Mouse (Mus musculus): ENCODE results near the gene Etl4. TPM values are rescaled to one million over a fixed set of nuclear protein-coding genes. Genes with fewer than 3 reads are reported as not detected.

Etl4 gene
- polyA plus RNA-seq, 1 experiment from 2014 or later: 10.8 TPM

DNA sequence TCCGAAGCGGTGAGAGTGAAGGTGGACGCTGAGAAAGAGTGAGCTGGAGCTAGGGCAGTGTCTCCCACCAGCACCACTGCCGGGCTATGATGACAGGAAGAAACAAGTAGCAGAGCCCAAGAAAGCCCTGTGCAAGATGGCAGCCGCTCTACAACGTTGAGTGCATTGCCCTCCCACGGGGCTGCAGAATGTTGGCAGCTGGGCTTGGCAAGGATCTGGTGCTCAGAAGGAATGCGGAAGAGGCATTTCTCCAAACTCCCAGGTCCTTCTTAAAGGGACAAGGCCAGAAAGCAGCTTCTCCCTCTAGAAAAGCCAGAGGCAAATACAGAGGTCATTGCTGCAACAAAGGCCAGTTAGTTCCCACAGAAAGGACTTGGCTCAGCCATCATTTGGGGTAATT lies 901.9 kb downstream of the Etl4 start:
- Histone ChIP-seq H3K4me3 (ENCODE audit: low read length) (no peak overlapping the region), H3K4me2 (ENCODE audit: low read depth, low read length) (no peak overlapping the region), H3K9ac (ENCODE audit: low read length) (no peak overlapping the region), H3K27ac (ENCODE audit: low read length) (no peak overlapping the region), H3K27me3 (ENCODE audit: control insufficient read depth, insufficient read depth, low read length) (no peaks in the 10 kb centered on the region), H3K4me1 (ENCODE audit: control insufficient read depth, insufficient read depth, low read length) (no peaks in the 10 kb centered on the region), H3K36me3 (ENCODE audit: control insufficient read depth, insufficient read depth) (peaks cover 5% of the 10 kb centered on the region; the same call in 1 of the 2 replicates), H3K9me3 (replicated peaks; ENCODE audit: control insufficient read depth, low read length) (no peaks in the 10 kb centered on the region)
- no peak for ATAC-seq (replicated peaks; ENCODE audit: extremely low read depth, insufficient read depth, low FRiP score)
- 65% methylated on average over 8 of the region's 8 CpGs for WGBS

DNA sequence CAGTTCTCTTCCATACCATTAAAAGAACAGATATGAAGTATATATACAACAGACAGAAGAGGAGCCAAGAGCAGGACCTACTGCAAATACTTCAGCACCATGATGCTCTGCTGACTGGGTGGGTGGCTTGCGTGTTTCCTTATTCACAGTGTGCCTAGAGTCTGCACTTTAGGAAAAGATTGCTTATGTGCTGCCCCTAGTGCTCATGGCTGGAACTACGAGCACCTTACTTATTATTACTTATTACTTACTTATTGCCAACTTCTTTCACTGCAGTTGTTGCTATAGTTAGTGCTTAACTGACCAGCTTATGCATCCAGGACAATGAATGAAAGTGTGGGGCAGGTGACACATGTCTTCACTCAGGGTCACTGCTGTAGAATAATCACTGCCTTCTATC lies 904.4 kb downstream of the Etl4 start:
- H3K4me2 ChIP-seq (ENCODE audit: low read depth, low read length): no peak overlapping the region
- no peak overlapping the region for H3K9ac ChIP-seq (ENCODE audit: low read length)
- no peaks in the 10 kb centered on the region for H3K9me3 ChIP-seq (replicated peaks; ENCODE audit: control insufficient read depth, low read length)
- no peak overlapping the region for H3K4me3 ChIP-seq (ENCODE audit: low read length)
- no peaks in the 10 kb centered on the region for H3K36me3 ChIP-seq (ENCODE audit: control insufficient read depth, insufficient read depth)
- H3K27ac ChIP-seq (ENCODE audit: low read length): no peak overlapping the region
- H3K4me1 ChIP-seq (ENCODE audit: control insufficient read depth, insufficient read depth, low read length): no peaks in the 10 kb centered on the region
- ATAC-seq (replicated peaks; ENCODE audit: extremely low read depth, insufficient read depth, low FRiP score): no peak
- 95% methylated on average over 2 of the region's 2 CpGs for WGBS
- H3K27me3 ChIP-seq (ENCODE audit: control insufficient read depth, insufficient read depth, low read length): no peaks in the 10 kb centered on the region

DNA sequence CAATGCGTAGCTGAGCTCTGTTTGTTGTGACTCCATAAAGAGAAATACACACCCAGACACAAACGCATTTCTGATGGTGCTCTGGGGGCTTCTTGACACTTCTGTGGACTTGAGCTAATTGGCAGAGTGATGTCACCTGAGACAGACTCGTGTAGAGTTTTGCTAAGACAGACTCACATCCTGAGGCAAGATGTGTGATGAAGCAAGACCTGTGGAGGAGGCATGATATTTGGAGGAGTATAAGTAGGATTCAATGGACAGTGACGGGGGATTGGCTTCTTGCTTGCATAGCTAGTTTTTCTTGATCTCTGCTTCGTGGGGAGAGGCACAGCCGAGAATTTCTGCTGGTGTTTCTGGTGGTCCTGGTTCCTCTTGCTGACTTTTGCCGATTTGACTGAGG lies 908.6 kb downstream of the Etl4 start:
- H3K4me2 ChIP-seq (ENCODE audit: low read depth, low read length): no peak overlapping the region
- no peaks in the 10 kb centered on the region for H3K9me3 ChIP-seq (replicated peaks; ENCODE audit: control insufficient read depth, low read length)
- H3K9ac ChIP-seq (ENCODE audit: low read length): no peak overlapping the region
- no peaks in the 10 kb centered on the region for H3K27me3 ChIP-seq (ENCODE audit: control insufficient read depth, insufficient read depth, low read length)
- H3K36me3 ChIP-seq (ENCODE audit: control insufficient read depth, insufficient read depth): no peaks in the 10 kb centered on the region
- ATAC-seq (replicated peaks; ENCODE audit: extremely low read depth, insufficient read depth, low FRiP score): no peak
- no peaks in the 10 kb centered on the region for H3K4me1 ChIP-seq (ENCODE audit: control insufficient read depth, insufficient read depth, low read length)
- no peak overlapping the region for H3K27ac ChIP-seq (ENCODE audit: low read length)
- 76% methylated on average over 7 of the region's 7 CpGs for WGBS
- H3K4me3 ChIP-seq (ENCODE audit: low read length): no peak overlapping the region

GRCm38 (mm10) chr2:20826258-20826657 lies 916.7 kb downstream of the Etl4 start:
- no peak overlapping the region for H3K9ac ChIP-seq (ENCODE audit: low read length)
- no peaks in the 10 kb centered on the region for H3K36me3 ChIP-seq (ENCODE audit: control insufficient read depth, insufficient read depth)
- no peak overlapping the region for H3K27ac ChIP-seq (ENCODE audit: low read length)
- H3K4me2 ChIP-seq (ENCODE audit: low read depth, low read length): no peak overlapping the region
- no peak for ATAC-seq (replicated peaks; ENCODE audit: extremely low read depth, insufficient read depth, low FRiP score)
- H3K9me3 ChIP-seq (replicated peaks; ENCODE audit: control insufficient read depth, low read length): no peaks in the 10 kb centered on the region
- H3K4me3 ChIP-seq (ENCODE audit: low read length): no peak overlapping the region
- no peaks in the 10 kb centered on the region for H3K4me1 ChIP-seq (ENCODE audit: control insufficient read depth, insufficient read depth, low read length)
- H3K27me3 ChIP-seq (ENCODE audit: control insufficient read depth, insufficient read depth, low read length): no peaks in the 10 kb centered on the region

- H3K4me3 ChIP-seq (ENCODE audit: low read length): no peak overlapping the region
- H3K36me3 ChIP-seq (ENCODE audit: control insufficient read depth, insufficient read depth): no peaks in the 10 kb centered on the region
- no peak overlapping the region for H3K27ac ChIP-seq (ENCODE audit: low read length)
- 70% methylated on average over 3 of the region's 3 CpGs for WGBS
- no peaks in the 10 kb centered on the region for H3K9me3 ChIP-seq (replicated peaks; ENCODE audit: control insufficient read depth, low read length)
- no peak overlapping the region for H3K4me2 ChIP-seq (ENCODE audit: low read depth, low read length)
- no peak for ATAC-seq (replicated peaks; ENCODE audit: extremely low read depth, insufficient read depth, low FRiP score)
- no peak overlapping the region for H3K9ac ChIP-seq (ENCODE audit: low read length)
- H3K27me3 ChIP-seq (ENCODE audit: control insufficient read depth, insufficient read depth, low read length): no peaks in the 10 kb centered on the region
- no peaks in the 10 kb centered on the region for H3K4me1 ChIP-seq (ENCODE audit: control insufficient read depth, insufficient read depth, low read length)
These were observed 921.3 kb downstream of the Etl4 start for GRCm38 (mm10) chr2:20830882-20831281.

DNA sequence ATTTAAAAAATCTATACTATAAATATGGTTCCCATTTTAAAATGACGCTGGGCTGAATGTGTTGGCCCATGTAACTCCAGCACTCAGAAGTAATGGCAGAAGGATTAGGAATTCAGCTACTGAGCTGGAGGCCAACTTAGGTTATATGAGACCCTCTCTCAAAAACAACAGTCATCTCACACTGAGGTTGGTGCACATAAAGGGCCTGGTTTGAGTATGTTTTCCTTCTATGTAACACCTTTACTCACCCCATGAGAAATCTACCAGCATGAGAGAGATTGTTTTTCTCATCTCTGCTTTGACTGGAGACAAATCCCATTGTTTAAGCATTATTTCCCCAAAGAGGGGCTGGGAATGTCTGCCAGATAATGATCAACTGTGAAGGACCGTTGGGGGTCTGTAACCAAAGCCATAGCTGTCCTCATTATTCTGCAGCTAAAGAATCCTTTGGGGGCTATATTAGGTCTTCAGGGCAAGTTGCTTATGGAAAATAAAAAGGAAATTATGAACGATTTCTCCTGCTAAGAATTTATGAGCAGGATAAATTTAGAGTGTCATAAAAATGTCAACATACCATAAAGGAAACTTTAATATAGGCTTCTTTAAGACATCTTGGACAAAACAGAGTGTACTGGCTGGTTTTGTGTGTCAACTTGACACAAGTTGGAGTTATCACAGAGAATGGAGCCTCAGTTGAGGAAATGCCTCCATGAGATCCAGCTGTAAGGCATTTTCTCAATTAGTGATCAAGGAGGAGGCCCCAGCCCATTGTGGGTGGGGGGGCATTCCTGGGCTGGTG lies 922.2 kb downstream of the Etl4 start:
- Histone ChIP-seq H3K4me1 (ENCODE audit: control insufficient read depth, insufficient read depth, low read length) (no peaks in the 10 kb centered on the region), H3K9me3 (replicated peaks; ENCODE audit: control insufficient read depth, low read length) (no peaks in the 10 kb centered on the region), H3K27me3 (ENCODE audit: control insufficient read depth, insufficient read depth, low read length) (no peaks in the 10 kb centered on the region), H3K4me2 (ENCODE audit: low read depth, low read length) (no peak overlapping the region), H3K4me3 (ENCODE audit: low read length) (no peak overlapping the region), H3K9ac (ENCODE audit: low read length) (no peak overlapping the region), H3K27ac (ENCODE audit: low read length) (no peak overlapping the region), H3K36me3 (ENCODE audit: control insufficient read depth, insufficient read depth) (no peaks in the 10 kb centered on the region)
- no peak for ATAC-seq (replicated peaks; ENCODE audit: extremely low read depth, insufficient read depth, low FRiP score)
- WGBS: 75% methylated on average over 3 of the region's 3 CpGs

DNA sequence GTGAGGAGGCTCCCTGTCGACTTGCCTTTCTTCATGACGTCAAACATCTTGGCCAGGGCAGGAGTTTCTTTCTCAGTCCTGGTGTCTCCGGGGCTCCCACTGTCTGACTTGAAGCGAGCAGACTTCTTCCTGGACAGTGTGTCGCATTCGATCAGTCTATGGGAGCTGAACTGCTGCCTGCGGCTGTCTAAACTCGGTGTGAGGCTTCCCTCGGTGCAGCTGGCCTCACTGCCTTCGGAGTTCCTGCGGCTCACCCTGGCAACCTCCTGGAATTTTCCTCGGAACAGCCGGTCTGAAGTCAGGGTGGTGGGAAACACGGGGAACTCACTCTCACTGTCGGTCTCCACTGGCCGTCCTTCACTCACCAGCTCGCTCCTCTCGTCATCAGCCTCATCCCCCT lies 939.8 kb downstream of the Etl4 start:
- Histone ChIP-seq H3K4me1 (ENCODE audit: control insufficient read depth, insufficient read depth, low read length) (no peaks in the 10 kb centered on the region), H3K27me3 (ENCODE audit: control insufficient read depth, insufficient read depth, low read length) (no peaks in the 10 kb centered on the region), H3K27ac (ENCODE audit: low read length) (no peak overlapping the region), H3K9me3 (replicated peaks; ENCODE audit: control insufficient read depth, low read length) (no peaks in the 10 kb centered on the region), H3K9ac (ENCODE audit: low read length) (no peak overlapping the region), H3K4me2 (ENCODE audit: low read depth, low read length) (no peak overlapping the region), H3K4me3 (ENCODE audit: low read length) (no peak overlapping the region), H3K36me3 (ENCODE audit: control insufficient read depth, insufficient read depth) (peaks cover 50% of the 10 kb centered on the region)
- no peak for ATAC-seq (replicated peaks; ENCODE audit: extremely low read depth, insufficient read depth, low FRiP score)
- WGBS: 81% methylated on average over 18 of the region's 18 CpGs

Small RNAs within 50 kb of the gene (microRNA-seq; reads per million reads assigned to microRNA genes)
- not detected for gene Gm44457
